Mouse (Mus musculus): ENCODE results near the gene Notch4. TPM values are rescaled to one million over a fixed set of nuclear protein-coding genes. Genes with fewer than 3 reads are reported as not detected.
A peak's percentile ranks its signal among the peaks of the same experiment; 100 is the strongest.

The Notch4 gene
- polyA plus RNA-seq, 1 experiment from 2014 or later = 1.4 TPM

GRCm38 (mm10) chr17:34563354-34563753, 714 bp upstream of the Notch4 start:
- no peak overlapping the region for H3K4me2 ChIP-seq (replicated peaks; ENCODE audit: low read depth)
- H3K4me3 ChIP-seq (ENCODE audit: low read depth, low read length) = no peak overlapping the region
- 76% methylated on average over 11 of the region's 11 CpGs for WGBS
- no peaks in the 10 kb centered on the region; the same call in 1 of the 2 replicates for H3K36me3 ChIP-seq (ENCODE audit: control insufficient read depth, insufficient read depth)
- no peak overlapping the region for H3K9ac ChIP-seq (ENCODE audit: low read depth, low read length)
- H3K4me1 ChIP-seq (replicated peaks; ENCODE audit: control insufficient read depth, insufficient read depth, low read length) = no peaks in the 10 kb centered on the region
- no peak for ATAC-seq
- no peak for TF ChIP-seq CTCF (IDR thresholded peaks at IDR 0.05; ENCODE audit: low read depth)
- no peaks in the 10 kb centered on the region for H3K9me3 ChIP-seq (ENCODE audit: control insufficient read depth)
- H3K27me3 ChIP-seq (replicated peaks; ENCODE audit: control insufficient read depth, insufficient read depth, low read length) = no peaks in the 10 kb centered on the region
- no peak overlapping the region for H3K27ac ChIP-seq (ENCODE audit: low read depth, low read length)

GRCm38 (mm10) chr17:34564796-34565195, 728 bp downstream of the Notch4 start:
- Histone ChIP-seq H3K9ac (ENCODE audit: low read depth, low read length) (no peak overlapping the region), H3K4me1 (replicated peaks; ENCODE audit: control insufficient read depth, insufficient read depth, low read length) (no peaks in the 10 kb centered on the region), H3K36me3 (ENCODE audit: control insufficient read depth, insufficient read depth) (no peaks in the 10 kb centered on the region; the same call in 1 of the 2 replicates), H3K4me3 (ENCODE audit: low read depth, low read length) (no peak overlapping the region; the same call in 1 of the 2 replicates), H3K4me2 (replicated peaks; ENCODE audit: low read depth) (peak overlapping the region; percentile 40), H3K27me3 (replicated peaks; ENCODE audit: control insufficient read depth, insufficient read depth, low read length) (no peaks in the 10 kb centered on the region), H3K27ac (ENCODE audit: low read depth, low read length) (peak overlapping the region; percentile 58), H3K9me3 (ENCODE audit: control insufficient read depth) (no peaks in the 10 kb centered on the region)
- TF ChIP-seq CTCF (IDR thresholded peaks at IDR 0.05; ENCODE audit: low read depth) = no peak
- 44% methylated on average over 3 of the region's 3 CpGs for WGBS
- ATAC-seq = no peak

- WGBS = 42% methylated on average over 9 of the region's 9 CpGs
- H3K9ac ChIP-seq (ENCODE audit: low read depth, low read length) = no peak overlapping the region
- H3K27me3 ChIP-seq (replicated peaks; ENCODE audit: control insufficient read depth, insufficient read depth, low read length) = no peaks in the 10 kb centered on the region
- no peak overlapping the region for H3K4me3 ChIP-seq (ENCODE audit: low read depth, low read length)
- no peak overlapping the region for H3K4me2 ChIP-seq (replicated peaks; ENCODE audit: low read depth)
- H3K9me3 ChIP-seq (ENCODE audit: control insufficient read depth) = no peaks in the 10 kb centered on the region
- H3K36me3 ChIP-seq (ENCODE audit: control insufficient read depth, insufficient read depth) = no peaks in the 10 kb centered on the region; the same call in 1 of the 2 replicates
- no peaks in the 10 kb centered on the region for H3K4me1 ChIP-seq (replicated peaks; ENCODE audit: control insufficient read depth, insufficient read depth, low read length)
- TF ChIP-seq CTCF (IDR thresholded peaks at IDR 0.05; ENCODE audit: low read depth) = no peak
- ATAC-seq = no peak
- no peak overlapping the region for H3K27ac ChIP-seq (ENCODE audit: low read depth, low read length)
Measured at GRCm38 (mm10) chr17:34567311-34567710, 3.2 kb downstream of the Notch4 start.

GRCm38 (mm10) chr17:34568421-34568820, 4.4 kb downstream of the Notch4 start:
- Histone ChIP-seq H3K4me3 (ENCODE audit: low read depth, low read length) (no peak overlapping the region), H3K4me1 (replicated peaks; ENCODE audit: control insufficient read depth, insufficient read depth, low read length) (no peaks in the 10 kb centered on the region), H3K36me3 (ENCODE audit: control insufficient read depth, insufficient read depth) (no peaks in the 10 kb centered on the region; the same call in 1 of the 2 replicates), H3K27ac (ENCODE audit: low read depth, low read length) (no peak overlapping the region), H3K9me3 (ENCODE audit: control insufficient read depth) (no peaks in the 10 kb centered on the region), H3K27me3 (replicated peaks; ENCODE audit: control insufficient read depth, insufficient read depth, low read length) (no peaks in the 10 kb centered on the region), H3K4me2 (replicated peaks; ENCODE audit: low read depth) (no peak overlapping the region), H3K9ac (ENCODE audit: low read depth, low read length) (no peak overlapping the region)
- ATAC-seq = no peak
- TF ChIP-seq CTCF (IDR thresholded peaks at IDR 0.05; ENCODE audit: low read depth) = no peak
- WGBS = 73% methylated on average over 13 of the region's 13 CpGs

- no peak overlapping the region for H3K4me3 ChIP-seq (ENCODE audit: low read depth, low read length)
- ATAC-seq = no peak
- TF ChIP-seq CTCF (IDR thresholded peaks at IDR 0.05; ENCODE audit: low read depth) = no peak
- H3K36me3 ChIP-seq (ENCODE audit: control insufficient read depth, insufficient read depth) = no peaks in the 10 kb centered on the region; the same call in 1 of the 2 replicates
- no peaks in the 10 kb centered on the region for H3K4me1 ChIP-seq (replicated peaks; ENCODE audit: control insufficient read depth, insufficient read depth, low read length)
- H3K4me2 ChIP-seq (replicated peaks; ENCODE audit: low read depth) = no peak overlapping the region
- H3K9ac ChIP-seq (ENCODE audit: low read depth, low read length) = no peak overlapping the region
- 77% methylated on average over 4 of the region's 4 CpGs for WGBS
- no peak overlapping the region for H3K27ac ChIP-seq (ENCODE audit: low read depth, low read length)
- H3K27me3 ChIP-seq (replicated peaks; ENCODE audit: control insufficient read depth, insufficient read depth, low read length) = no peaks in the 10 kb centered on the region
- H3K9me3 ChIP-seq (ENCODE audit: control insufficient read depth) = no peaks in the 10 kb centered on the region
Measured at GRCm38 (mm10) chr17:34569919-34570318, 5.9 kb downstream of the Notch4 start.

GRCm38 (mm10) chr17:34571875-34572274, 7.8 kb downstream of the Notch4 start:
- no peak overlapping the region for H3K4me2 ChIP-seq (replicated peaks; ENCODE audit: low read depth)
- H3K4me3 ChIP-seq (ENCODE audit: low read depth, low read length) = no peak overlapping the region
- H3K27ac ChIP-seq (ENCODE audit: low read depth, low read length) = no peak overlapping the region
- H3K9me3 ChIP-seq (ENCODE audit: control insufficient read depth) = no peaks in the 10 kb centered on the region
- H3K36me3 ChIP-seq (ENCODE audit: control insufficient read depth, insufficient read depth) = no peaks in the 10 kb centered on the region; the same call in 1 of the 2 replicates
- WGBS = 16% methylated on average over 5 of the region's 5 CpGs
- no peaks in the 10 kb centered on the region for H3K27me3 ChIP-seq (replicated peaks; ENCODE audit: control insufficient read depth, insufficient read depth, low read length)
- ATAC-seq = no peak
- H3K9ac ChIP-seq (ENCODE audit: low read depth, low read length) = no peak overlapping the region
- no peaks in the 10 kb centered on the region; the same call in 1 of the 2 replicates for H3K4me1 ChIP-seq (replicated peaks; ENCODE audit: control insufficient read depth, insufficient read depth, low read length)
- TF ChIP-seq CTCF (IDR thresholded peaks at IDR 0.05; ENCODE audit: low read depth) = peak; percentile 78

GRCm38 (mm10) chr17:34572361-34572760, 8.3 kb downstream of the Notch4 start:
- TF ChIP-seq CTCF (IDR thresholded peaks at IDR 0.05; ENCODE audit: low read depth) = peak; percentile 30
- Histone ChIP-seq H3K4me3 (ENCODE audit: low read depth, low read length) (no peak overlapping the region), H3K36me3 (ENCODE audit: control insufficient read depth, insufficient read depth) (no peaks in the 10 kb centered on the region; the same call in 1 of the 2 replicates), H3K27ac (ENCODE audit: low read depth, low read length) (no peak overlapping the region), H3K27me3 (replicated peaks; ENCODE audit: control insufficient read depth, insufficient read depth, low read length) (no peaks in the 10 kb centered on the region), H3K9me3 (ENCODE audit: control insufficient read depth) (no peaks in the 10 kb centered on the region), H3K9ac (ENCODE audit: low read depth, low read length) (no peak overlapping the region), H3K4me2 (replicated peaks; ENCODE audit: low read depth) (no peak overlapping the region), H3K4me1 (replicated peaks; ENCODE audit: control insufficient read depth, insufficient read depth, low read length) (no peaks in the 10 kb centered on the region; the same call in 1 of the 2 replicates)
- 28% methylated on average over 15 of the region's 15 CpGs for WGBS
- ATAC-seq = no peak
